Mouse (Mus musculus) midbrain, postnatal 0 days (tissue): ENCODE data around the gene Tdg. TPM values are rescaled to one million over a fixed set of nuclear protein-coding genes. Genes with fewer than 3 reads are reported as not detected.
A peak's percentile ranks its signal among the peaks of the same experiment; 100 is the strongest.

Experiments used
- ATAC-seq: fragments of 200-750 bp; cut with Nextera tagmentation; 2 replicates; pipeline ENCODE4 v1.8.0; 2017; ENCODE audit warnings: moderate number of reproducible peaks, mild to moderate bottlenecking, moderate TSS enrichment, moderate library complexity; ENCODE audit not compliant: low FRiP score
- DNase-seq: peaks from one replicate; pipeline ENCODE4 v3.0.0-alpha.2; 2015; ENCODE audit warnings: low spot score
- H3K27ac ChIP-seq: fragments of 300-500 bp; sonication (generic); 2 replicates; pipeline ENCODE4 v1.5.1; 2014; ENCODE audit warnings: low read depth, mild to moderate bottlenecking, low read length, mixed read lengths
- H3K27me3 ChIP-seq: fragments of 300-500 bp; sonication (generic); 2 replicates; pipeline ENCODE4 v1.6.1; 2014; ENCODE audit warnings: low read length, control low read depth, mixed read lengths; ENCODE audit not compliant: insufficient read depth
- H3K36me3 ChIP-seq: fragments of 300-500 bp; sonication (generic); 2 replicates; pipeline ENCODE4 v1.6.1; 2014; ENCODE audit warnings: low read length, control low read depth, mixed read lengths; ENCODE audit not compliant: insufficient read depth
- H3K4me1 ChIP-seq: fragments of 300-500 bp; sonication (generic); 2 replicates; pipeline ENCODE4 v1.6.1; 2014; ENCODE audit warnings: mild to moderate bottlenecking, control low read depth, antibody characterized with exemption, low read length, mixed read lengths; ENCODE audit not compliant: insufficient read depth
- H3K4me2 ChIP-seq: fragments of 300-500 bp; sonication (generic); 2 replicates; pipeline ENCODE4 v1.6.1; 2014; ENCODE audit warnings: low read depth, mild to moderate bottlenecking, low read length, mixed read lengths; ENCODE audit not compliant: poor library complexity, severe bottlenecking
- H3K4me3 ChIP-seq: fragments of 300-500 bp; sonication (generic); 2 replicates; pipeline ENCODE4 v1.5.1; 2014; ENCODE audit warnings: low read depth, mild to moderate bottlenecking, low read length, moderate library complexity
- H3K9ac ChIP-seq: fragments of 300-500 bp; sonication (generic); replicated peaks from 2 replicates; pipeline ENCODE4 v1.6.1; 2014; ENCODE audit warnings: mild to moderate bottlenecking, low read length, moderate library complexity, mixed read lengths; ENCODE audit not compliant: poor library complexity, severe bottlenecking
- H3K9me3 ChIP-seq: fragments of 300-500 bp; sonication (generic); 2 replicates; pipeline ENCODE4 v1.6.1; 2016; ENCODE audit warnings: low read length, control low read depth
- CTCF ChIP-seq: IDR thresholded peaks from 2 replicates; pipeline ENCODE4 v1.5.1; 2016; ENCODE audit warnings: antibody characterized with exemption, mild to moderate bottlenecking
- WGBS: fragments of 180-500 bp; shearing (Covaris S2); extraction: QIAGEN DNeasy Blood & Tissue Kit; methylation state at CpG from one replicate; pipeline ENCODE4 v1.1.7; 2014; 5-methylcytosine and 5-hydroxymethylcytosine counted together
- polyA plus RNA-seq: library from polyadenylated mRNA; unstranded; fragments of >200 nt; fragmentation: Nextera tagmentation; extraction: Ambion mirVana; gene quantifications from 2 replicates; pipeline ENCODE4 v1.2.1, GENCODE M21; 2015
- total RNA-seq: library from RNA; depleted of rRNA; stranded (reverse); fragments of >200 nt; gene quantifications from 2 replicates; pipeline ENCODE4 v1.2.3, GENCODE M21; 2014

The Tdg gene
- total and polyA plus RNA-seq, 2 experiments from 2014 or later: 60.9 to 121 TPM

- no peak overlapping the region for H3K4me3 ChIP-seq
- TF ChIP-seq CTCF: no peak
- ATAC-seq (no peak), DNase-seq (no peak)
- no peaks in the 10 kb centered on the region for H3K27me3 ChIP-seq
- 72% methylated on average over 6 of the region's 6 CpGs for WGBS
- H3K27ac ChIP-seq: no peak overlapping the region
- H3K4me1 ChIP-seq: no peaks in the 10 kb centered on the region
- H3K36me3 ChIP-seq: no peaks in the 10 kb centered on the region; the same call in 1 of the 2 replicates
- no peaks in the 10 kb centered on the region for H3K9me3 ChIP-seq
- no peak overlapping the region for H3K9ac ChIP-seq
- no peak overlapping the region for H3K4me2 ChIP-seq
Observed at GRCm38 (mm10) chr10:82670205-82670604, 40.6 kb downstream of the Tdg start.

- H3K4me1 ChIP-seq: no peaks in the 10 kb centered on the region
- no peak overlapping the region for H3K9ac ChIP-seq
- no peaks in the 10 kb centered on the region for H3K9me3 ChIP-seq
- H3K27me3 ChIP-seq: no peaks in the 10 kb centered on the region
- TF ChIP-seq CTCF: no peak
- ATAC-seq (no peak), DNase-seq (peak; percentile 70)
- 71% methylated on average over 6 of the region's 6 CpGs for WGBS
- H3K27ac ChIP-seq: no peak overlapping the region
- H3K36me3 ChIP-seq: no peaks in the 10 kb centered on the region
- no peak overlapping the region for H3K4me3 ChIP-seq
- no peak overlapping the region for H3K4me2 ChIP-seq
Observed at GRCm38 (mm10) chr10:82676949-82677348, 47.3 kb downstream of the Tdg start.

- WGBS: 88% methylated on average over 5 of the region's 5 CpGs
- H3K4me1 ChIP-seq: no peaks in the 10 kb centered on the region
- no peak overlapping the region for H3K27ac ChIP-seq
- ATAC-seq: no peak
- H3K9me3 ChIP-seq: no peaks in the 10 kb centered on the region
- no peak overlapping the region for H3K4me2 ChIP-seq
- TF ChIP-seq CTCF: no peak
- no peaks in the 10 kb centered on the region for H3K36me3 ChIP-seq
- DNase-seq: no peak
- no peak overlapping the region for H3K4me3 ChIP-seq
- no peak overlapping the region for H3K9ac ChIP-seq
- no peaks in the 10 kb centered on the region for H3K27me3 ChIP-seq
Observed at GRCm38 (mm10) chr10:82680769-82681168, 51.1 kb downstream of the Tdg start.

- Histone ChIP-seq H3K4me3 (no peak overlapping the region), H3K27me3 (no peaks in the 10 kb centered on the region), H3K9me3 (no peaks in the 10 kb centered on the region), H3K27ac (no peak overlapping the region), H3K4me1 (no peaks in the 10 kb centered on the region), H3K9ac (no peak overlapping the region), H3K4me2 (no peak overlapping the region), H3K36me3 (no peaks in the 10 kb centered on the region)
- WGBS: 74% methylated on average over 7 of the region's 7 CpGs
- ATAC-seq (no peak), DNase-seq (no peak)
- TF ChIP-seq CTCF: no peak
Observed at GRCm38 (mm10) chr10:82681639-82682038, 52.0 kb downstream of the Tdg start.

GRCm38 (mm10) chr10:82685440-82685839 is 55.8 kb downstream of the Tdg start:
- Histone ChIP-seq H3K27ac (no peak overlapping the region), H3K4me3 (no peak overlapping the region), H3K4me2 (no peak overlapping the region), H3K9me3 (no peaks in the 10 kb centered on the region), H3K27me3 (no peaks in the 10 kb centered on the region), H3K4me1 (no peaks in the 10 kb centered on the region), H3K9ac (no peak overlapping the region), H3K36me3 (no peaks in the 10 kb centered on the region)
- DNase-seq (no peak), ATAC-seq (no peak)
- 81% methylated on average over 2 of the region's 2 CpGs for WGBS
- no peak for TF ChIP-seq CTCF

- H3K4me3 ChIP-seq: no peak overlapping the region
- H3K9ac ChIP-seq: no peak overlapping the region
- no peaks in the 10 kb centered on the region for H3K4me1 ChIP-seq
- WGBS: 81% methylated on average over 7 of the region's 7 CpGs
- no peak overlapping the region for H3K27ac ChIP-seq
- TF ChIP-seq CTCF: no peak
- ATAC-seq (no peak), DNase-seq (no peak)
- H3K27me3 ChIP-seq: no peaks in the 10 kb centered on the region
- no peaks in the 10 kb centered on the region for H3K9me3 ChIP-seq
- no peak overlapping the region for H3K4me2 ChIP-seq
- no peaks in the 10 kb centered on the region for H3K36me3 ChIP-seq
Observed at GRCm38 (mm10) chr10:82689681-82690211, 60.1 kb downstream of the Tdg start.
